Mouse (Mus musculus) midbrain, embryonic 12.5 days (tissue): ENCODE data around the gene Guca1b. TPM values are rescaled to one million over a fixed set of nuclear protein-coding genes. Genes with fewer than 3 reads are reported as not detected.

Source experiments
- ATAC-seq: fragments of 200-750 bp; cut with Nextera tagmentation; 2 replicates; pipeline ENCODE4 v1.8.0; 2017; ENCODE audit warnings: low read depth, moderate TSS enrichment, moderate library complexity; ENCODE audit not compliant: low FRiP score
- H3K27ac ChIP-seq: fragments of 300-500 bp; sonication (generic); replicated peaks from 2 replicates; pipeline ENCODE4 v1.5.1; 2016; ENCODE audit warnings: mild to moderate bottlenecking
- H3K27me3 ChIP-seq: fragments of 300-500 bp; sonication (generic); 2 replicates; pipeline ENCODE4 v1.6.1; 2016; ENCODE audit warnings: mild to moderate bottlenecking
- H3K36me3 ChIP-seq: fragments of 300-500 bp; sonication (generic); 2 replicates; pipeline ENCODE4 v1.6.1; 2016
- H3K4me1 ChIP-seq: fragments of 300-500 bp; sonication (generic); 2 replicates; pipeline ENCODE4 v1.6.1; 2016
- H3K4me2 ChIP-seq: fragments of 300-500 bp; sonication (generic); replicated peaks from 2 replicates; pipeline ENCODE4 v1.6.1; 2016; ENCODE audit warnings: mild to moderate bottlenecking, moderate library complexity
- H3K4me3 ChIP-seq: fragments of 300-500 bp; sonication (generic); 2 replicates; pipeline ENCODE4 v1.5.1; 2016; ENCODE audit warnings: mild to moderate bottlenecking
- H3K9ac ChIP-seq: fragments of 300-500 bp; sonication (generic); replicated peaks from 2 replicates; pipeline ENCODE4 v1.6.1; 2016; ENCODE audit warnings: mild to moderate bottlenecking, moderate library complexity
- H3K9me3 ChIP-seq: fragments of 300-500 bp; sonication (generic); 2 replicates; pipeline ENCODE4 v1.6.1; 2016; ENCODE audit warnings: mild to moderate bottlenecking
- WGBS: fragments of 180-500 bp; shearing (Covaris S2); methylation state at CpG from one replicate; pipeline ENCODE4 v1.1.7; 2016; 5-methylcytosine and 5-hydroxymethylcytosine counted together
- polyA plus RNA-seq: library from polyadenylated mRNA; unstranded; fragments of >200 nt; fragmentation: Nextera tagmentation; extraction: Ambion mirVana; gene quantifications from 2 replicates; pipeline ENCODE4 v1.2.1, GENCODE M21; 2016

The Guca1b gene
- polyA plus RNA-seq, 1 experiment from 2014 or later: 0.77 TPM

- peaks cover 18% of the 10 kb centered on the region for H3K4me1 ChIP-seq
- no peak overlapping the region for H3K4me3 ChIP-seq
- no peak overlapping the region for H3K9ac ChIP-seq
- 75% methylated on average over 19 of the region's 19 CpGs for WGBS
- no peaks in the 10 kb centered on the region for H3K9me3 ChIP-seq
- H3K27ac ChIP-seq: no peak overlapping the region
- ATAC-seq: no peak
- no peak overlapping the region for H3K4me2 ChIP-seq
- no peaks in the 10 kb centered on the region for H3K36me3 ChIP-seq
- peaks cover 32% of the 10 kb centered on the region for H3K27me3 ChIP-seq
Observed at GRCm38 (mm10) chr17:47441296-47442051, 56.3 kb downstream of the Guca1b start.

GRCm38 (mm10) chr17:47442271-47442670, 57.1 kb downstream of the Guca1b start:
- Histone ChIP-seq H3K27ac (no peak overlapping the region), H3K36me3 (no peaks in the 10 kb centered on the region), H3K4me1 (peaks cover 13% of the 10 kb centered on the region), H3K9ac (no peak overlapping the region), H3K27me3 (peaks cover 24% of the 10 kb centered on the region), H3K4me3 (no peak overlapping the region), H3K4me2 (no peak overlapping the region), H3K9me3 (no peaks in the 10 kb centered on the region)
- ATAC-seq: no peak
- WGBS: 86% methylated on average over 3 of the region's 3 CpGs

Other genes with a start within 250 kb of the Guca1b start
- gene Mrps10, start 16.5 kb upstream of the Guca1b start, polyA plus RNA-seq: 72.7 and 73.4 TPM in 2 replicates
- gene Guca1a, start 15.2 kb downstream of the Guca1b start, polyA plus RNA-seq: 0.70 and 0.99 TPM in 2 replicates
- 0.23 and 0.24 TPM in 2 replicates for gene AI661453, start 51.2 kb downstream of the Guca1b start, polyA plus RNA-seq
- gene 1700001C19Rik, start 52.0 kb downstream of the Guca1b start, polyA plus RNA-seq: 0.41 and 0.52 TPM in 2 replicates
- 32.2 and 32.7 TPM in 2 replicates for gene Taf8, start 116.9 kb downstream of the Guca1b start, polyA plus RNA-seq
- 127 and 145 TPM in 2 replicates for gene Ccnd3, start 119.7 kb downstream of the Guca1b start, polyA plus RNA-seq
- 30.8 and 31.5 TPM in 2 replicates for gene Bysl, start 226.1 kb downstream of the Guca1b start, polyA plus RNA-seq
- gene Med20, start 226.2 kb downstream of the Guca1b start, polyA plus RNA-seq: 39.5 and 41.0 TPM in 2 replicates
- gene Gm20517, start 226.2 kb downstream of the Guca1b start, polyA plus RNA-seq: 2.2 and 2.5 TPM in 2 replicates
- 10.5 and 11.9 TPM in 2 replicates for gene Usp49, start 245.3 kb downstream of the Guca1b start, polyA plus RNA-seq